Mouse (Mus musculus) bone marrow macrophage, adult 2 months (primary cell): Measurements from ENCODE around the gene Tmem88b. TPM values are rescaled to one million over a fixed set of nuclear protein-coding genes. Genes with fewer than 3 reads are reported as not detected.
"Not testable (repeated sequence)": the region's sequence is repeated elsewhere in the genome, so short reads cannot be mapped to it uniquely, and the experiment has no call there.

Source experiments
- H3K27ac ChIP-seq: 2 replicates; pipeline ENCODE4 v1.5.1; 2012; ENCODE audit warnings: low read depth, low read length; ENCODE audit not compliant: insufficient read depth
- H3K4me1 ChIP-seq: 2 replicates; pipeline ENCODE4 v1.6.1; 2012; ENCODE audit warnings: low read length; ENCODE audit not compliant: control insufficient read depth, insufficient read depth
- H3K4me3 ChIP-seq: 2 replicates; pipeline ENCODE4 v1.5.1; 2012; ENCODE audit warnings: mild to moderate bottlenecking, low read length, moderate library complexity; ENCODE audit not compliant: insufficient read depth
- CTCF ChIP-seq: IDR thresholded peaks from 2 replicates; pipeline ENCODE4 v1.5.1; 2012; ENCODE audit warnings: low read depth, mild to moderate bottlenecking, low read length, moderate library complexity
- POLR2A ChIP-seq: IDR thresholded peaks from 2 replicates; pipeline ENCODE4 v1.6.1; 2012; ENCODE audit warnings: mild to moderate bottlenecking, low read depth, low read length, borderline replicate concordance
- polyA plus RNA-seq: library from polyadenylated mRNA; stranded (reverse); fragments of >200 nt; gene quantifications from 2 replicates; pipeline ENCODE4 v1.2.4, GENCODE M21; 2012; ENCODE audit not compliant: missing spikeins, insufficient read depth, insufficient read length

Tmem88b gene
- polyA plus RNA-seq, 1 experiment = not detected

DNA sequence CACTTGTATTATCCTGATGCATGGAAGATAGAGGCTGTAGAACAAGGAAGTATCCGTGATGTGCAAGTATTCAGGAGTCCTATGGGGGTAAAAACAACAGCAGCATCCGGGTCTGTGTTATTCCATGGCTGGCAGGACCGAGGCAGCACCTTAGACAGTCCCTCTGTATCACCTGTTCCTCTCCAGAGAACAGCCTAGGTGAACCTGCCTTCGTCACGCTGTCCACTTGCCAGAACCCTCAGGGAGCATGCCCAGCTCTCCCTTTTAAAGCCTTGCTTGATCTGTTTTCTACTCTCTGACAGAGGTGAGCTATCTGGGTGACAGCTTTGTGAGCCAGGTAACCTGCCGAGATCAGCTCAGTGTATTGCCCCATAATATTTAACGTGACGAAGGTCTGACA is 41.2 kb downstream of the Tmem88b start:
- no peak overlapping the region for H3K4me3 ChIP-seq
- H3K4me1 ChIP-seq = no peaks in the 10 kb centered on the region
- TF ChIP-seq POLR2A = no peak
- TF ChIP-seq CTCF = no peak
- no peak overlapping the region for H3K27ac ChIP-seq

GRCm38 (mm10) chr4:155742684-155743083 is 43.0 kb downstream of the Tmem88b start:
- Histone ChIP-seq H3K4me3 (no peak overlapping the region), H3K4me1 (no peaks in the 10 kb centered on the region), H3K27ac (no peak overlapping the region)
- TF ChIP-seq POLR2A (no peak), CTCF (no peak)

DNA sequence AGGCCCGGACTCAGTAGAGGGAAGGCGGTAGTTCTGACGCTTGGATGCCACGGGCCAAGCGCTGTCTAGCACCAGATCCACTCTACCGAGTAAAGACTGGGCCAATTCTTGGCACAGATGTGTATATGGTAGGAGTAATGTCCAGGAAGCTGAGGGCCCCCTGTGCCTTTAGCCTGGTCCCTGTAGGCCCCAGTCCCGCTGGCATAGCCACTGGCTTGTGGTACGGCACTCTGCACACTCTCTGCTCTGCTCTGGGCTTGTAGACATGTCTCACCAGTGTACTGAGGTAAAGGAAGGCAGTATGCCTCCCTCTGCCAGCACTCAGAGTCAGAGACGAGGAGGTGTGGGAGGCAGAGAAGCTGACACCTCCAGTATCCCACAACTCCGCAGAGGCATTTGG is 45.0 kb downstream of the Tmem88b start:
- not testable (repeated sequence) for H3K4me3 ChIP-seq, H3K4me1 ChIP-seq, H3K27ac ChIP-seq

DNA sequence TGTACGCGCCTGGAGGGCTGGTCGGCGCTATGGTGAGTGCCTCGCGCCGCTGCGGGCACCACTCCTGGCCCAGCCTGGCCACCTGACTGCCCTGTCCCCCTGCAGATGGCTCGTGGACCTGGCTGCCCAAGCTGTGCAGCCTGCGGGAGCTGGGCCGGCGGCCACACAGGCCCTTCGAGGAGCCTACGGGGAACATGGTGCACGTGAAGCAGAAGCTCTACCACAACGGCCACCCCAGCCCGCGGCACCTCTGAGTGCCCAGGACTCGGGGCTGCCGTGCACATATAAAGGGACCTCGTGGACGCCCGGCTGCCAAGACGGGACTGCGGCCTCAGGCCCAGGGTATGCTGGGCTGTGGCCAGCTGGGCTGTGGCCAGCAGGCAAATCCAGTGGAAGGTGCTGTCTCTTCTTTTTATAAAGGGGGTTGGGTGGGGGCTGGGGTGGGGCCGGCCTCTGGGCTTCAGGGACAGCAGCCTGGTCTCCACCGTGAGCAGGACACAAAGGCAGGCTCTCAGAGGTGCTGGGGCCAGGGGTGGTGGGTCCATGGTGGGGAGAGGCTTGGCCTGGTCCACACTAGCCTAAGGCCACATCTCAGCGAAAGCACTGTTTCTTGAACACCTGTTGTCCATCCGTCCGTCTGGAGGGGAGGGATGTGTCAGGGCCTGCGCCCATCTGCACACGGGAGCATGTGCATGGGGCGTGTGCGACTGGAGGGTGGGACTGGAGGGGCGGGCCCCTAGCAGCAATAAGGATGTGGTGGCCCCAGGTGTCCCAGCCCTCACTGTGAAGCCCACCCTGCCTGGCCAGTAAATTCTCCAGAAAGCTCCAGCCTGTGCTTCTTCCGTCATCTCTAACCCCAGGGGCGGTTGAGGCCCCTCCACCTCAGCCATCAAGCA is 45.7 kb downstream of the Tmem88b start:
- no peak overlapping the region for H3K4me3 ChIP-seq
- H3K27ac ChIP-seq = no peak overlapping the region
- no peak for TF ChIP-seq POLR2A
- TF ChIP-seq CTCF = no peak
- peaks cover 6% of the 10 kb centered on the region for H3K4me1 ChIP-seq

DNA sequence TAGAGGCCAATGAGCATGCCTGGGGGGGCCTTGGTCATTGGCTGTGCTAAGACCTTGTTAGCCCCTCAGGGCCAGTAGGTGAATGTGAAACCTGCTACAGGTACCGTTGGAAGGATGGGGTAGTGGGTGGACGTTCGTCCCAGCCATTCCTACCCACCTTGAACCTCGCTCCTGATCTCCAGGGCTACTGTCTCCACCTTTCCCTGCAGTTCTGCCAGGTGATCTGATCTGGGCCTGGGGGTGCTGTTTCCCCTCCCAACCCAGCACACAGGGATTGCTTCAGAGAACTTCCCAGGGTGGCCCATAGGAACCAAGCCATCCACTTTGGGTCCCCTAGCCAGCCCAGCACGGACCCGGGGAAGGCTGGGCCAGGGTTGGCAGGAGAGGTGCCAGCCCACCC is 46.5 kb downstream of the Tmem88b start:
- TF ChIP-seq CTCF (no peak), POLR2A (no peak)
- Histone ChIP-seq H3K4me1 (peaks cover 6% of the 10 kb centered on the region), H3K4me3 (no peak overlapping the region), H3K27ac (no peak overlapping the region)

DNA sequence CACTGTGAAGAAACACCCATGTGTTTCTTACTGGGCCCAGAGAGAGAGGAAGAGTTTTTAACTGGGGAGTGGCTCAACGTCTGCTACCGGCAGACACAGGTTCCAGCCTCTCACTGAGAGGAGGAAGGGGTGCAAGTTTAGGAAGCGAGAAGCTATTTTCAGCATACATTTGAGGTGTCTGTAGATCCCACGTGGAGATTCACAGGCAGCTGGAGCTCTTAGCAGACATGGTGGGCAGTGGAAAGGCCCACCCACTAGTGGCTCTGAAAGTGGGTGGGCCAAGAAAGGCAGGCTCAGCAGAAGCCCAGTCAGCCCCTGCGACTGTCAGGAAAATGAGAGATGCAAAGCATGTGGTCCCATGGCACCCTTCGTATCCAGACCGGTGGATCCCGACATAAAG is 47.4 kb downstream of the Tmem88b start:
- Histone ChIP-seq H3K4me3 (no peak overlapping the region), H3K4me1 (peaks cover 14% of the 10 kb centered on the region), H3K27ac (no peak overlapping the region)
- TF ChIP-seq POLR2A (no peak), CTCF (no peak)

DNA sequence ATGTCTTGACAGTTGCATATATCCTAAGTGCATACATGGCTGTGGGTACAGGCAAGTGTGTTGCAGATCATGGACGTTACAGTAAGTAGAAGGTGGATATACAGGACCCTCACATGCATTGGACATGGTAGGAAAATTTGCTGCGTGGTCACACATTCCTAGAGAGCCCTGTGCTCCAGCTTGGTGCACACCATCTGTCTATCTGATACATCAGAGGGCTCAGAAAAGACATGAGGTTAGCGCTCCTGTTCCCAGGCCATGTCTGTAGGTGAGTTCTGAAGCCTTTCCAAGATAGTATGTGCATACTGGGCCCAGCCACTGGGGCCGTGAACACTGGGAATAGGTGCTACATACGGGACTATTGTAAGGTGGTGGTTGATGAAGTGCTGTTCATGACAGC is 49.3 kb downstream of the Tmem88b start:
- H3K4me3 ChIP-seq = no peak overlapping the region
- peaks cover 30% of the 10 kb centered on the region for H3K4me1 ChIP-seq
- TF ChIP-seq POLR2A = no peak
- no peak for TF ChIP-seq CTCF
- no peak overlapping the region for H3K27ac ChIP-seq

DNA sequence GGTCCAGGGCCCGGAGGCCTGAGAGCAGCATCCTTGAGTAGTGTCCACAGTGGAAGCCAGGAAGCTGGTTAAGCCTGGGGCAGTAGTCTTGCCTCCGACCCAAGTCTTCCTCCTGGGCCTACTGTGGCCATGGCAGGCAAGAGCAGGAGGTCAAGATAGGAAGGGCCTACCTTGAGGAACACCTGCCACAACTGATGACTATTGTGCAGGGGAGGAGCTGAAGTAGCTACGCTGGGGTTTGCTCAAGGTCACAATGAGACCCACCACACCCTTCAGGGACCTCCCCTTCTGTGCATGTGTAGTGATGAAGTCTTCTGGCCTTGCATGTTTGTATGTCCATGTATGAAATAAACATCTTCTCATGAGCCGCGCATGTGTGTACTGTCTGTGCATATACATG is 49.9 kb downstream of the Tmem88b start:
- TF ChIP-seq CTCF = no peak
- no peak for TF ChIP-seq POLR2A
- Histone ChIP-seq H3K27ac (no peak overlapping the region), H3K4me3 (peak overlapping the region; percentile 77), H3K4me1 (peaks cover 34% of the 10 kb centered on the region)

DNA sequence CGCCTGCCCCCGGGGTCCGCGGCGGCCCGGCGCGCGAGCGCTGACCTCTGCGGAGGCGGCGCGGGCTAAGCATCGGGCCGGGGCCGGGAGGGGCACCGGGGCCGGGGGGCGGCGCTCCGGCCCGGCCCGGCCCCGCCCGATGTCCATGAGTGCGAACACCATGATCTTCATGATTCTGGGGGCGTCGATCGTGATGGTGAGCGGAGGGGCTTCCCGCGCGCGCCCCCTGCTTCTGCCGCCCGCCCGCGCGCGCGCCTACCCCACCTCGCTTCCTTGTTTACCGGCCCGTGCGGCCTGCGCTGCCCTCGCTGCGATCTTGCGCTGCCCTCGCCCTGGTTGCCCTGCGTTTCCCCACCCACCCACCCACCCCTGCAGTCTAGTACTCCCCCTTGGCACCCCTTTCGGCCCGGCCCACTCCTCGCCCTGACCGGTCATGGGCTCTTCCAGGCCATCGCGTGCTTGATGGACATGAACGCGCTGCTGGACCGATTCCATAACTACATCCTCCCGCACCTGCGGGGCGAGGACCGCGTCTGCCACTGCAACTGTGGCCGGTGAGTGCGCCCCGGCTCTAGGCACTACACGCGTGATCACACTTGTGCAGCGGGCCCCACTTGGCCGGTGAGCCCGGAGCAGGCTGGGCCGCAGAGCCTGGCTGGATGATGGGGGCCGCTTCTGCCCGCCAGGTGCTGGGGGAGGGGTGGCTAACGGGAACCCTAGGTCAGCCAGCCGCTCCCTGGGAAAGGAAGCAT is 50.5 kb downstream of the Tmem88b start:
- TF ChIP-seq CTCF = no peak
- no peak for TF ChIP-seq POLR2A
- Histone ChIP-seq H3K27ac (peak overlapping the region; percentile 85), H3K4me1 (peaks cover 34% of the 10 kb centered on the region), H3K4me3 (peak overlapping the region; percentile 77)

DNA sequence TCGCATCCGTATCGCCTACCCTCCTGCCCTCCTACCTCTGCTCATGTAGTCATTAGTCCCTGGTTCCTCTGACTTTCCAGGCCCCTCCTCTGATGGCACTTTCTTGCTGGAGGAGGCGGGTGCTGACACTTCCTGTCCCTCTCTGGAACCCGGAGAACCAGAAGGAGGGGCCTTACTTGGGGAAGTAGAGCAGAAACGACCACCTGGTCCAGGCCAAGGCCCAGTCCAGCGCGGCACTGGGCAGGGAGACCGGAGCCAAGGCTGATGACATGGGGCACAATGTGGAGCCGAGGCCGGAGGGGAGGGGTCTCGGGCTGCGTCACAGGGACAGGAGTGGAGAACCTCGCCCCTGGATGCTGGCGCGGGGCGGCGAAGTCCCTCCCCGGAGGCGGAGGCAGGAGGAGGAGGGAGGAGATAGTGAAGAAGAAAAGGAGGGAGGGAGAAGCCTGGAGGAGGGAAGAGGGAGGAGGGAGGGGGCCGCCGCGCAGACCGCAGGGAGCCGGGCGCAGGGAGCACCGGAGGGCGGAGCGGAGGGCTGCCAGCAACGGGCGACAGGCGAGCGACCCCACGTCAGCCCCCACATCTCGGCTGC is 51.2 kb downstream of the Tmem88b start, which contains the start of gene Tmem240:
TSS of gene Tmem240 (plus strand) at position 451 of the 592 bp plus-strand sequence.
- H3K4me3 ChIP-seq = peak within 1 kb of the TSS; percentile 77
- H3K4me1 ChIP-seq = peaks cover 34% of the 10 kb centered on the region
- TF ChIP-seq POLR2A (no peak), CTCF (no peak)
- peak within 1 kb of the TSS; percentile 85 for H3K27ac ChIP-seq
